Mouse (Mus musculus) testis, postnatal 10 days (tissue): ENCODE measurements around the gene Slc48a1.

ENCODE experiments used
- DNase-seq: peaks from one replicate; pipeline ENCODE4 v3.0.0; 2021; ENCODE audit warnings: low spot score

Slc48a1 gene

DNA sequence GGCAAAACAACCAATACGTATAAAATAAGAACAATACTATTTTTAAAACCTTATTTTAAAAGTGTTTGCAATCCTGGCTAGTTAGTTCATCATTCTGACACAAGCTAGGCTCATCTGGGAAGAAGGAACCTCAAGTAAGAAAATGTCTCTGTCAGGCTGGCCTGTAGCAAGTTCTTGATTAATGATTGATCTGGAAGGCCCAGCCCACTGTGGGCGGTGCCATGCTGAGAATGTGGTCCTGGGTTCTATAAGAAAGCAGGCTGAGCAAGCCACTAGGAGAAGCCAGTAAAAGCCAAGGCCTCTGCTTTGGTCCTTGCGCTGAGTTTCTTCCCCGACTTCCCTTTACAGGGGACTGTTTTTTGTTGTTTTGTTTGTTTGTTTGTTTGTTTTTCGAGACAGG, 25.8 kb upstream of the Slc48a1 start:
- DNase-seq: no peak

DNA sequence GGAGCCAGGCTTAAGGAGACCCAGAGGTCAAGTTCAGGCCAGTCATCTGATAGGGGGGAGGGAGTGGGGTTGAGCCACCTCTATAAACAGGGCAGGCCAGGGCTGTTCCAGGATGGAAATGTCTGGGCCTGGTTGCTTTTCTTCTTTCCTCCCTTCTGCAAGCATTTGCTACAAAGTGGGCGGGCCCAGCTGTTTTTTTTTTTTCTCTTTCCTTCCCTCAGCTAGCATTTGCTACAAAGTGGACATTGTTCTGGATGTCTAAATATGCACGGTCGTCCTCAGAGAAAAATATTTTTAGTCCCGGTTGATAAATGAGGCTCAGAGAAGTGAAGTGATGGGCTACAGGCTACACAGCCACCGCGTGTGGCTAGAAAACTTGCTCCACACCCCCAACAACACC, 23.8 kb upstream of the Slc48a1 start:
- DNase-seq: no peak

DNA sequence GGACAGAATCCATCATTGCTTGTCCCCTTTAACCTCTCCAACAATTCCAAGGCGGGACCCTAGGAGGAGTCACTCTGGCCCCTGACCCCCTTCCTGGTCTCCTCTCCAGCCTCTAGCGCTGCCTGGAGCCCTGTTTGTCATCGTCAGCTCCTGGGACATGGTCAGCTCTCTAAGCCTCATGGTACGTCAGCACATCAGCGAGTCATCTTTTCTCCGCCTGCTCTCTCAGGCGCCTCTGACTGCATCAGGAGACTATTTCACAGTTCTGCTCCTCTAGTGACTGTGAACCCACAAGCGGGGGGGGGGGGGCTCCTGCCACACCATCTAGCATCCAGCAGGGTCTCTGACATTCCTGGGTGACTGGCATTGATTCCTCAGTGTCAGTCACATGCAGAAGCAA, 23.0 kb upstream of the Slc48a1 start:
- no peak for DNase-seq

DNA sequence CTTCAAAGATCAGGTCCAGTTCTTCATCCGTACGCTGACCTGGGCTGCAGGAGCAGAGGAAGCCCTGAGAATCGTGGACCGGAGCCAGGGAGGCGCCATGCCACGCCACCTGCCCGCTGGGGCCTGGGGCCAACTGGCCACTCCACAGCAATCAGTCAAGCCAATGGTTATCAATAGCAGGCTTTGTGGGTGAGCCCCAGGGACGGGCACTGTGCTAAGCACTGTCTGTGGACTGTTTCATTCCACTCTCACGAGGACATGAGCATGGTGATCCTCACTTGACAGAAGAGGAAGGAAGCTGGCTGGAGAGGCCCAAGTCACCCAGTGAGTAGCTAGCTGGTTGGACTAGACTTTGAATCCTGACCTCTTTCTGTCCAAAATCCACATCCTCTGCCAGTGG, 18.3 kb upstream of the Slc48a1 start:
- no peak for DNase-seq

DNA sequence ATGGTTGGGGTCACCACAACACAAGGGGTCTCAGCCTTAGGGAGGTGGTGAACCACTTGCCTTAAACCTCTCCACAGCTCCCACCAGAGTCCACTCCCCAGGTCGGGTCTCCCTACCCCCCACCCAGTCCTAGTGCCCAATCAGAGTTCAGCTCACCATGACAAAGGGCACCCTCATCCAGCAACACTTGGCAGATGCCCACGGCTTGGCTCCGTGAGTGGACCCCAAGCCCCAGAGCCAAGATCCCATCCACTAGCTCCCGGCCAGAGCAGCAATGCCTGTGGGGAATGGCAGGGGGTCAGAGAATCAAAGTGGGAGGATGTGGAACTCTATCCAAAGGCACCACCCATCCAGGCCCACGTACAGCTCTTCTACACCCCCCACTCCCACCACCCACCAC, 17.4 kb upstream of the Slc48a1 start:
- DNase-seq: peak; percentile 44

DNA sequence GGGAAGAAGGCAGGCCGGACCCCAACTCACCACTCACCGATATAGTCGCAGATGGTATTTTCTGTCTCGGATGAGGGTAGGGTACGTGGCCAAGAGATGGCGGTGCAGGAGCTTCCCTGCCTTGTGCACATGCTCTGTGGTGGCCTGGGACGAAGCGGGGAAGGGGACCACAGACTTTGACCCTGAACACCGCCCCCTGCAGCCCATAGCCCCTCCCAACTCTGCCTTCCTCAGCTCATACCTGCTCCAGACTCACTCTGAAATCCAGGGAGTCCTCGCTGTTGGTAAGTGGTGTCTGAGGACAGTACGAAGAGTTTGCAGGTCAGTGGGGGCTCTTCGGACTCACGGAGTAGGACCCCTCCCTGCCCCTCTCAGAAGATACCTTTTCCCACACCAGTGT, 16.9 kb upstream of the Slc48a1 start:
- DNase-seq: peak; percentile 46

DNA sequence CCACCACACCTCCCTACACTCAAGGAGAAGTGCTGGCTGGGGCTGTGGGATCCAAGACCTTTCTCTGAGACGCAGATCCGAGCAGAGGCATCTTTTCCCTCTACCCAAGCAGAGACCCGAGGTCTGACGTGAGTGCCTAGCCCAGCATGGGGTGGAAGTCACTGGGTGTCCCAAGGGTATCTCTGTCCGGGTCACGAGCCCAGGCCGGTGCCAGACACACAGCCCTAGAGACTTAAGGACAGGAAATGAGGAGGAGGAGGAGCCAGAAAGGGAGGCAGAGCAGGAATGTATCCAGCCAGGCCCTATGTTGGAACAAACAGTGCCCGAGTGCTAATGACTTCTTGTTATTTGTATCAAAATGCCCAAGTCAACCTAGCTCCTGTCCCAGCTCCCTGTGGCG, 15.6 kb upstream of the Slc48a1 start:
- DNase-seq: peak; percentile 64

DNA sequence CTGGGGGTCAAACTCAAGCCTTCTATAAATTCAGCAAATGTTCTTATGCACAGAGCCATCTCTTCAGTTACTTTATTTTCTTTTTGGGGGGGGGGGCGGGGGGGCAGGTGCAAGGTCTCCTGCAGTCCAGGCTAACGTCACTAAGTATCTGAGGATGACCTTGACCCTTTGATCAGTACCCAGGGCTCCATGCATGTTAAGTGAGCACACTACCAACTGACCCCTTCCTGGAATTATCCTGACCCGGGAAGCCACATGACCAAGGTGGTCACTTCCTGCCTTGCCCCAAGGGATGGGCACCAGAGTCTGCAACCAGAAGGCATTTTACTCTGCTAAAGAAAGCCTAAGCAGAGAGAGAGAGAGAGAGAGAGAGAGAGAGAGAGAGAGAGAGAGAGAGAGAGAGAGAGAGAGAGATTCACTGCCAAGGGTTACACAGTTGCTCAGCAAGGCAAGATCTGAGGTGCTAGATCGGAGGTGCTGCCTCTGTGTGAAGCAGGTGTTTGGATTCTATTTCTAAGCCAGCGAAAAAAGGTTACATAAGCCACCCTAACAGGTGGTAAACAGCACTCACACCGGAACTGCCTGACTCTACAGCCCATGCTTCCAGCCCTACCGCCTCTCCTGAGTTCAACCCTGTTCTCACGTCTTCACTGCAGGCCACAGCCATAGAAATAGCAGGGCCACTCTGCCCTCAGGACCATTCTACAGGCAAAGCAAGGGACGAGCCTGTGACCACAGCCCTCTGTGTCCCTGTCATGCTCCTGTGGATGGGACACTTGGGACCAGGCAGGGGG, 14.9 kb upstream of the Slc48a1 start:
- DNase-seq: peak; percentile 41

DNA sequence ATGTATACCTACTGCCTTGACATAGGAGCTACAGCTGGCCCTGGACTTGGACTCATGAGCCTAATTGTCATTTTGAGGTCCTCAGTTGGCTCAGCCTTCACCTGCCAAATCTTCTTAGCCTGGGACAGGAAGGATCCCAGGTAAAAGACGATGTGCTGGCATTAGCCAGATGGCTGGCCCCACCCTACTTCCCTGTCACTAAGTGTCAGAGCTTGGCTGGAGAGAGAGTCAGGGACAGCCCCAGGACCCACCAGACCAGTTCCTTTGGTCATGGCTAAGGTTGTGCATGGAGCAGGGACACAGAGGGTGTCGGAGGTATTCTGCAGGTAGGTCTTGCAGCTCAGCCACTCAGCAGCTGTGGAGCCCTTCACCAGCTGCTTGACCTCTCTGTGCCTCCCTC, 13.8 kb upstream of the Slc48a1 start:
- no peak for DNase-seq

DNA sequence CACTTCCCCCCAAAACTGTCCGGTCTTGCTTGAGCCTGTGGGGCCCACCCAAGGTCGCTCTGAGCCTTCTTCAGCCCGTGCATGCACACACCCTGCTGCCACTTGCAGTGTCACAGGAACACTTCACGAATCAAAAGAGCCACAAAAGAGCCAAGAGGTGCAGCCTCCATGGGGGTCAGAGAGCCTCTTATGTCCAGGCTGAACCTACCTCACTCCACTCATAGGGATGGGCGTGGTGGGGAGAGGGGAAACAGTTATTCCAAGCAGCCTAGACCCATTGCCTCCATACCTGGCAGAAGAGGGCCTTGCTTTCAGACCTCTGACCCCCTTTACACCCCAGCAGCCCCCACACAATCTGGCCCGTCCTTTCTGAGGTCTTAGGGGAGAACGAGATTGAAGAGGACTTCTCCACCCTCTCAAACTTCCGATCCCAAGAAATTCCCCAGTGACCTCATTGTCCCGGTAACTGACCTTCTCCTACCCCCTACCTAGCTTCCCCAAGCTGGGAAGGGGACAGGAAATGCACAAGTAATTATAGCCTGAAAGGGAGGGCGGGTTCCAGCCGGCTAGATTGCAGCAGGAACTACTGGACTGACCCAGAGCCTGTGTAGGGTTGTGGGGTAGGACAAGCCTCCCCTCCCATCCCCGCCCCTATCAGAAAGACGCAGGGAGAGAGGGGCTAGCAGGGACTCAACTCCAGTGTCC, 13.1 kb upstream of the Slc48a1 start:
- no peak for DNase-seq

DNA sequence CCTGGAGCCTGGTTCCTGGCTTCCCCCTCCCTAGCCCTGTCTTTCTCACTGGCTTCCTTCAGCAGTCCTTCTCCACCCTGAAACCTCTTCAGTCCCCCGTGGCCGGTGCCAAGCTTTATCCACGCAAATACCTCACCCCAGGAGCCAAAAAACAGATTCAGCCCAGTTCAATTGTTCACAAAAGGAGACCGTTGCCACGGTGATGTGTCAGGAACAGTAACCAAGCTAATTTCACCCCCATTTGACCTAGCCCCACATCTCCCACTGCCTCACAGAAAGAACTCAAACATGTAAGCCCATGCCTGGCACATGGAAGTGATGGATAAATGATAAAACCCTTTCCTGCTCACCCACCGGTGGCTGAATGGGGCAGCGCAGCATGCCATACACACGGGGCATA, 12.1 kb upstream of the Slc48a1 start:
- DNase-seq: no peak

DNA sequence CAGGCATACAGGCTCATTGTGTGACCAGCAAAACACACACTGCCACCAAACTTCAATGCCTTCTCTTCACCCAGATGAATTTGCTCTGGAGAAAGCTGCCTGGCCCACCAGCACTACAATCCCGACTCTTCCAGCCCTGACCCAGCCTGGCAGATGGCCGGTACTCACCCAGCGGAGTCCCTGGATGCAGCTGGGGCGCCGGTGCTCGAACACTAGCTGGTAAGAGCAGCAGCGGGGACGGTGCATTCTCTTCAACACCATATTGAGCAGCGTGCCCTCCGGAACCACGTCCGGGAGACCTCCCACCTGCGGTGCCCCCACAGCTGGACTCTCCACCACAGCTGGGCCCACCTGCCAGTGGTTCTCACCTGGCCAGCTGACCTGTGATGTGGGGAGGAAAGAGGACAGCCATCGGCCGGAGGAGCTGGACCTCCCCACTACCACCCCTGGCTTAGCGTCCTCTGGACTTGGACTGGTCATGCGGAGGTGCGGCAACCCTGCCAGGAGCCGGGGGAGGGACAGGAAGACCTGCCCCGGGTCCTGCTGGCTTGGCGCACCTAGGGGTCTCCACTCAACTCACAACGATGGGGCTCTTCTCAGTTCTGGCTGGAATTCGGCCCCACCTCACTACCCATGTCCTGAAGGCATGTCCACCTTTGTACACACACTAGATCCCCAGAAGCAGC, 11.6 kb upstream of the Slc48a1 start:
- no peak for DNase-seq

DNA sequence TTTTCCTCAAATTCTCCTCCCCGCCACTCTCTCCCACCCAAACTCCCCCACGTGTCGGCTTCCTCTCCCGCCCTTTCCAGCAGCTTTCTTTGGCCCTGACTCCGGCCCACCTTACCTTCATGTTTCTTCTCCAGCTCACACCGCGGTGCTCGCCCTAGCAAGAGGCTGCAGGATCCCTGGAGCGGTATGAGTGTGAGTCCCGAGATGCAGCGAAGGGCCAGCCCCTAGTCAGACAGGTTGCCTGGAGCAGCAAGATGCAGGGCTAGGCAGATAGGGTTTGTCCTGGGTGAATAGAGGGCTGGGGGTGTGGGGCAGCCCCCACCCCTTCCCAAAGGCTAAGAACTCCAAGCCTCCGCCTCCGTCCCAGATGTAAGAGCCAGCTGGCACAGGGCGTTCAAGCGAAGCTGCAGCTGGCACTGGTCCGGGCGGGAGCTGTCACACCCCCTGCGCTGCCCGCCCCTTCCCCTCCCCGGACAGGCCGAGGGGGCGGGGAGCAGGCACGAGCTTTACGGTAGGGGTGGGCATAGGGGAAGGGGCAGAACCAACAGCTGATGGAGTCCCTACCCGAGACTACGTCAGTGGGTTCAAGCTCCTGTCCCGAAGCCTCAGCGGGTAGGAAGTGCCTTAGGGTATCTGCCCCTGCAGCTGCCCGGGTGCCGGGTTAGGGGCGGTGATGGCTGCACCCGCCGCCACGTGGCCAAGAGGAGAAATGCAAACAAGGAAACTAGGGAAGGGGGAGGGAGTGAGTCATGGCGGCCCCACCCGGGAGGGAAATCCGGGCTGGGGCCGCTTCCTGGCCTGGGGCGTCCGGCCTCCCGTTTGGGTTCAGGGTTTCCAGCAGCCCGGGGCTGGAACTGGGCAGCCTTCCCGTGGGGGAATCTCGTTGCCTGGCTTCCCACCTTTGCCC, 10.8 kb upstream of the Slc48a1 start, which contains the start of gene Rapgef3:
Gene Rapgef3, minus strand, starts transcription at position 693 of the 907 bp plus-strand sequence.
- peak; percentile 85 for DNase-seq

DNA sequence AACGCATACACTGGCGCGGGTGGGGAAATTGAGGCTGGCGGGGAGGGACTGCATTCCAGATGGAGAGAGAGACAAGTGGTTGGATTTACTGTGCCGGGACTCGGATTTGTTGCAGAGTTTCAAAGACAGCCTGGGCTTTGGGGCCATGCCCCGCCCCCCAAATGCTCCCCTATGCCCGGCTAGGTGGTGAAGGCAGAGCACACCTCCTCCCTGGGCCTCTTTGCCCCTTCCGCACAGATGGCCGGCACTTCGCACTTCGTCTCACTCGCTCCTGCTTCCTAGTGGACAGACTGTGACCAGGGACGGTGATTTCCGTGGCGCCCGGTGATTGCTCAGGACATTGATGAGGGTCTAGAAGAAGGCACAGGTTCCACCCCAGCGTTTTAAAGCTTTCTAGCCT, 10.1 kb upstream of the Slc48a1 start:
- peak; percentile 63 for DNase-seq

DNA sequence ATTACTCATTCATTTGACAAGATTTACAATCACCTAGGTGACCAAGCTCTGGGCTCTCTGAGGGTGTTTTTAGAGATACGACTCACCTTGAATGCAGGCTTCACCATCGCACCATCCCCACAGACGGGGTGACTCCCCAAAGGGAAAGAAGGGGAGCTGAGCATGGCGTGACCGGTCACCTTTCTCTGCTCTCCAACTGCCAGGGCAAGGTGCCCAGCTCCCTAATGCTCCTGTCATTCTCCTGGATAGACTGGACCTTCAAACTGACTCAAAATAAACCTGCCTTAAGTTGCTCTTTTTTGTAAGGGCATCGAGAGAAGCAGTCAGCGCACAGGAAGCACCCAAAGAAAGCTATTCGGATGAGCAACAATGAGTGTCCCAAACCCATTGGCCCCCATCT, 8.0 kb upstream of the Slc48a1 start:
- no peak for DNase-seq

DNA sequence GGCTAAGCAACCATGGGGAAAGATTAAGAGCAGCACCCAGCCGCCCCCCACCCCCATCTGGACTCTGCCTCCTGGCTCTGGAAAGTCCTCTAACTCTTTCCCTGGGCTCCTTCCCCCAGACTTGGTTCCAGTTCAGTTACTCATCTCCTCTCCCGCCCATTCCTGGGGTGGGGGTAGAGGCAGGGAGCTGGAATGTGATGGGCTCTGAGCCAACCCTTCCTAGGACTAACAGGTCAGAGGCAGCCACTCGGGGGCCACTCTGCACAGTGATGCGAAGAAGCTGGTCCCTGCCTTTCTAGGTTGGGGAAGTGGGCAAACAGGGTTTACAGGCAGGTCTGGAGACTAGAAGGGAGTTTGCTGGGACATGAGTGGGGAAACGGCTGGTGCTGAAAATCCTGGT, 5.2 kb upstream of the Slc48a1 start:
- DNase-seq: peak; percentile 76

DNA sequence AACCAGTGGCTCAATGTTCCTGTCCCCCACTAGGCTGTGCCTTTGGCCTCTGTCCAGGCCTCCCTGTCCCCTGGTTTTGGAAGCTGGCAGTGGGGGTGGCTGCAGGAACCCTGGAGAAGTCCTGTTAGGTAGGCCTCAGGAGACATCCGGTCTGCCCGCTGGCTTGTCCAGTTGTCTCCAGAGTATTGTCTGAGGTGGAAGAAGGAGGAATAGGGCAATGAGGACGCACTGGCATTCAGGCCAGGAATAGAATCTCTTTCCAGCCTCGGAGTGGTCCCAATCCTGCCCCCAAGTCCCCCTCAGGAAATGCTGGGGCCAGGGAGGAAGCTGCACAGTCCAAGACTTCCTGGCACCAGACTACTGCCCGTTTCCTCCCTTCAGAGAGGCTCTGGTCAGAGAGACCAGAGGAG, 4.4 kb upstream of the Slc48a1 start:
- no peak for DNase-seq

DNA sequence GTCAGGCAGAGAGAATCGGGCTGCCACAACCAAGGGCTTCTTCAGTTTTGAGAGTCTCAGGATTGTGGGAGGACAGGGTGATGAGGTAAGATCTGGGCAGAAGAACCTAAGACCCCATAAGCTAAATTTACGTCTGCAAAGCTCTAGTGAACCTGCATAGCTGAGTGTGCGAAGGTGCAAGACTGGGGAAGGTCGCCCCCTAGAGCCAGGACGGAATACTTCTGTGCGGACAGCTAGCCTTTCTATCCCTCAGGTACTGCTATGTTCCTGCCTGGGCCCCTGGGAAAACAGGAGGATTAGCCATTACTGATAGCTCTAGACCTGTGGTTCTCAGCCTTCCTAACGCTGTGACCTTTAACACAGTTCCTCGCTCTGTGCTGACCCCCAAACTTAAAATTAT, 1.8 kb upstream of the Slc48a1 start:
- DNase-seq: peak; percentile 91

DNA sequence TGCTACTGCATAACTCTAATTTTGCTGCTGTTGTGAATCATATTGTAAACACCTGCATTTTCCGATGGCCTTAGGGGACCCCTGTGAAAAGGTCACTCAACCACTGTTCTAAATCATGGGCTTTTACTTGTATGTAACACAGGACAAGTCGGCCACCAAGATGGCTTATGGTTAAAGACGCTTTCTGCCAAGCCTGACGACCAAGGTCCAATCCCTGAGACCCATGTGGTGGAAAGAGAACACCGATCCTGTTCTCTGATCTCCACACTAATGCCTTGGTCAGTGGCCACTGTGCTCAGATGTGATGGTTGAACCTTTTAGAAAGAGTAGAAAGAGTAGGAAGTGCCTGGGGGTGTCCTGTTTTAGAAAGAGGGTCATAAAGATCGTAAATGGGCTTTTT, 1.4 kb upstream of the Slc48a1 start:
- DNase-seq: no peak

DNA sequence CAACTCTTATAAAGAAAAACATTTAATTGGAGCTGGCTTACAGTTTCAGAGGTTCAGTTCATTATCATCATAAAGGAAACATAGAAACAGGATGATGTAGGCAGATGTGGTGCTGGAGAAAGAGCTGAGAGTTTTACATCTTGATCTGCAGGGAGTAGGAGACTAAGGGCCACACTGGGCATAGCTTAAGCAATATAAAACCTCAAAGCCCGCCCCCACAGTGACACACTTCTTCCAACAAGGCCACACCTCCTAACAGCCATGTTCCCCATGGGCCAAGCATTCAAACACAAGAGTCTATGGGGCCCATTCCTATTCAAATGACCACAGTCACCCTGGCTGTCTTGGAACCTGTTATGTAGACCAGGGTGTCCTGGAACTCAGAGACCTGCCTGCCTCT, 1.3 kb downstream of the Slc48a1 start:
- DNase-seq: no peak

DNA sequence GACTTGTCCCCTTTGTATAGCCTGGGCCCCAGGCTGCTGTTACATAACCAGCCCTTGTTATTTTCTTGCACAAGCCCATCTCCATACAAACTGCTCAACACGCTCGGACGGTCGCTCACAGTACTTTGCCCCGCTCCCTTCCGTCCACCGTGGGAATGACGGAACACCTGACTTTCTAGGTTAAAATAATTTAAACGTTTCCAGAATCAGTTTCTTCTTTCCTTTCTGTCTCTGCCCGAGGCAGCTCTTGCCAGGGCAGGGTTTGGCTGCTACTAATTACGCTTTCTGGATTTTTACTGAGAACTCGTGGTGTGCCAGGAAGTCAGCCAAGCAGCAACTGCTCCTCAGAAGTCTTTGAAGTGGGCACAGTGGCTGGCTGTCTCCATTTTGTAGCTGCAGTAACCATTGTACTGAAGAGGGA, 2.3 kb downstream of the Slc48a1 start:
- no peak for DNase-seq
